Mouse (Mus musculus) c-Kit-positive CD71-positive TER-119-positive erythroid progenitor cells, embryonic 14.5 days (primary cell): ENCODE data around the gene Nrgn.

Source experiments
- DNase-seq: peaks from one replicate; pipeline ENCODE4 v3.0.0-alpha.2; 2013; ENCODE audit warnings: low spot score

Gene Nrgn

DNA sequence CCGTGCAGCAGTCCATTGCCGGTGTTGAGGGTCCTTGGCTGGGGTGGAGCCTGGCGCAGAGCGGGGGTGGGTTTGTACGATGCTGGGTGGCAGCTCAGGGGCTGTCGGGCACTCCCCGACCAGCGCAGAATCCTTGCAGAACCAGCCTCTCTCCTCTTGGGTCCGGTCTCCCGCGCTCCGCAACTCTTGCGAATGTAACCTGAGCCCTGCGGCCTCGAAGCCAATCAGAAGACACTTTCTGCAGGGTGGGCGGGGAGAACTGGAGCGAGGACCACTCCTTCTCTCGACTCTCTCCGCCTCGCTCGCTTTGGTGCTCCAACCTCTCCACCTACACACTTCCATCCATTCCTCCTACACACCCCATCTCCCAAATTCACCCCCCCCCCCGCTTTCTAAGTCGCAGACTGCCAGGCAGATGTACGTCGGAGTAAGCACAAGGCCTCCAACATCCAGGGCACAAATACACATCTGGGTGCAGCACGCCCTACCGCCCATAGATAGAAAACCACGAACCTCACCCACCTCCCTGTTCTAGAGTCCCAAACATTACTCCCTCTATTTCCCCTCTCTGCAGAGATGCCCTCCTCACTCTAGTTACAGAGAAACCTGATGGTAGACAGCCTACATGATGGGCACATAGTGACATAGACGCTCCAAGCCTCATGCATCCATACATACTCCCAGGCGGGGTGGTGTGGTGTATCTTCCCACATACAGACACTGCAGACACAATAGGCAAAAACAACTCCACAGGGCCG, at the start of gene Nrgn:
TSS of gene Nrgn (minus strand) at position 369 of the 758 bp plus-strand sequence.
- peak; percentile 73 for DNase-seq

GRCm38 (mm10) chr9:37600538-37601205, 48.0 kb upstream of the Nrgn start:
- no peak for DNase-seq

- DNase-seq: no peak
These were observed 45.9 kb upstream of the Nrgn start for GRCm38 (mm10) chr9:37598637-37599036.

- DNase-seq: no peak
These were observed 42.9 kb upstream of the Nrgn start for GRCm38 (mm10) chr9:37595570-37595969.

DNA sequence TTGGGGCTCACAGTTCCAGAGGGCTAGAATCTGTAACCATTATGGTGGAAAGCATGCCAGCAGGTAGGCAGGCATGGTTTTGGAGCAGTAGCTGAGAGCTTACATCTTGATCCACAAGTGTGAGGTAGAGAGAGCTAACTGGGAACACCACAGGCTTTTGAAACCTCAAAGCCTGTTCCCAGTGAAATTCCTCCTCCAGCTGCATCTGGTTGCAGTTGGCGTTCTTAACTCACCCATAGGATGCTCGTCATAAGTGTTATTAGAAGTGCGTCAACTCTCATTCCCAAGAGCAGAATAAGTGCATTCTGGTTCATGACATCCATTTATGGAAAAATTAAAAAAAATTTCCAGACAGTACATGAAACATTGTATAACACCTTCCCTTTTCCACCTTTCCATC, 41.0 kb upstream of the Nrgn start:
- DNase-seq: no peak

DNA sequence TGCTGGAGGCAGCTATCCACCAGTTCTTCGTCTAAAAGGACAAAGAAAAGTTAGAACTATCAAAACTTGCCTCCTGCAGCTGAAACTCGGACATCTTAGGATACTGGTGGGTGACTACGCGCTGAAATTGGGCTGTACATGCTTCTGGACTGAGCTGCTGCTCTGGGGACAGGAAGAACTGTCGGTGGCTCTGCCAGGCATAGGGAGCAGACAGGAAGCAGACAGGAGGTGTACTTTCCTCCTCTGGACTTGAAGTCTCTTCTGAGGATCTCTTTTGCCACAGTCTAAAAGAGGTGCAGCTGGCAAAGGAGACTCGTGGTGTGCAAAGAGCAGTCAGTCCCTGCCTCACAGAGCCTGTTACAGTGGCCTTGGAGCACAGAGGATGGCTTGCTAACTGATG, 39.9 kb upstream of the Nrgn start:
- DNase-seq: no peak

DNA sequence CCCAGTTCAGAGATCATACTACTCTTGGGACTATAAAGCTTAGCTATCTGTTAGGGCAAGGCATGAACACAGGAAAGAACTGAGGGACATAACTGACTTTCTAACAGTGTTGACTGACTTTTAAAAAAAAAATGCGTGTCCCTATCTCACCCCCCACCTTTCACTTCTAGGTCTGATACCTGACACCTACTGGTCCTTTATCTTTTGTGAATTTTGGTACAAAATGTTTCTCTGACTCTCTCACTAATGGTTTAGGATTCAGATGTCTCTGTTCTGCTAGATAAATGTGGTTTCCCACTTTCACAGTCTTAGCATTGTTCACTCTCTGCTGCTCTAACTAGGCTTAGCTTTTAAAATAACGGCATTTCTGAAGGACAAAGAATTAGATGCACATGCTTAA, 39.3 kb upstream of the Nrgn start:
- no peak for DNase-seq

DNA sequence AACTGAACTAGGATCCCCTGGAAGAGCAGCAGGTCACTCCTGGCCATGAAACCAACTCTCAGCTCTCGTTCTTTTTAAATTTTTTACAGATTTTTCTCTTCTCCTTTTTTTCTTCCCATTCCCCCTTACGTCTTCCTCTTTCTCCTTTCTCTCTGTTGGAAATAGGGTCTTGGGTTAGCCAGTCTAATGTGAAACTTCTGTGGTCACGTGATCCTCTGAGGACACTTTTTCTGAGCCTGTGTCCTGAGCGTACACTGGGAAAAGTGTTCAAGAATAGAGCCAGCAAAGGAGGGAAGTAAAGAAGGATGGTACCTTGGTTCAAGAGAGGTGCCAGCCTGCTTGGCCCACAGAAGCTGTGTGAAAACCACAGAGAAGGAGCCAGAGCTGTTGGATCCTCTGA, 37.7 kb upstream of the Nrgn start:
- no peak for DNase-seq

DNA sequence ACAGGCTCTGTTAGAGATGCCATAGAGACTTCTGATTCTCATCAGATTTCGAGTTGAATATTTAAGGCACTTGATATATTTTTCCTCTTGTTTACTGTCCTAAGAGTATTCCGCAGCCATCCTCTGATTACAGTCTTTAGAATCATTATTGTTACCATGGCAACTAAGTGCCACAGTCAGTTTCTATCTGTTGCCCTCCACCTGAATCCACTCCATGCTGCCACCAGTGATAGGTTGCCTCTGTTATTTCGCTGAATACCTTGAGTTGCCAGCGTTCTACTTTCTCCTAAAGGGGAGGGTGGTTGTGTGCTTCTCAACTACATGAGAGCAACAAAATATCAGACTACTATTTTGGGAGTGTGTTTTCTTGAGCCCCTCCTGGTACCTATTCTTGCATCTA, 34.0 kb upstream of the Nrgn start:
- no peak for DNase-seq

GRCm38 (mm10) chr9:37583594-37583993, 30.9 kb upstream of the Nrgn start:
- no peak for DNase-seq

DNA sequence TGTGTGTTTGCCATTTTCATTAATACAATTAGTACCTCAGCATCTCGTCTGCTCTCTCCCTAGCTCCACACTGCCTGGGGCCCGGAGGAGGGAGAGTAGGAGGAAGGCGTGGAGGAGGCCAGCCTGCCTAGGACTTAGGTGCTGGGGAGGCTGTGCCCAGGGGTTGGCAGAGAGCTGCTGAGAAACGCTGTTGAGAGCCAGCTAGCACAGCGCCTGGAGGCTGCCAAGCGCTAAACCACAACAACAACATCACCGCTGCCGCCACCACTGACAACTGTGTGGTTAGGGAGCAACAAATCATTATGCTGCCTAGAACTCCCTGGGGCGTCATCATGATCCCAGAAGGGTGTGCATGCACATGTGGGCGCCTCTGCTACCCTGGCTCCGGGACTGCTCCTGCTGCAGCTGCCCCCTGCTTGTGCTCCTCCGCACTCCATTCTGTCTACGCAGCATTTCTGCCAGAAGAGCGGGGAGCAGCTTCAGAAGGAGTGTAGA, 23.8 kb upstream of the Nrgn start:
- DNase-seq: no peak

DNA sequence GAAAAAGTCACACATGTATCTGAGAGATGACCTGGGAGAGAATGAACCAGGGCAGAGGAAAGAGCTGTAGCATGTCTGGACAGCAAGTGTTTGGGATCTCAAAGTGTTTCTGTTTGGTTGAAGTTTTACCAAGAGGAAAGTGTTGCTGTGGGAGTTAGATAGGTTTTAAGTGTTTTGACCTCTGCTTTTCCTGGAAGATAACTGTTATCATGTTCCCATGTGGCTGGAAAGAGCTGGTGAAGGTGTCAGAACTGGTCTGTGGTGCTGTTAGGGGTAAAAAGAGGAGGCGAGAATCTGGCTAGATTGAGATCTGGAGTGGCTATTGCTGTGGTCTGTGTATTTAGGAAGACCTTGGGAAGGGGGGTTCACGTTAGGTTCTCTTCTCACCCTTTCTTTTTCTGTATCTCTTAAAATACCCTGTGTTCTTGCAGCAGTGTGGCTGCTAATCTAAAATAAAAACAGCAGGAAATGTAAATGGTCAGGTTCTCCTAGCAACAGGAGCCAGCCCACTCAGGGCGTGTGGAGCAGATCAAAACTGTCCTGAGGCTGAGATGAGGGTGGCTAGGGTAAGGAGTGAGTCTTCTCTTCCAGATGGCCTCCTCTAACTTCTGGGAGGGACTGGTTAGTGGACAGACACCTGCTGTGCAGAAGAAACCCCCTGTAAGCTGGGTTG, 19.6 kb upstream of the Nrgn start:
- no peak for DNase-seq

GRCm38 (mm10) chr9:37569231-37569835, 16.6 kb upstream of the Nrgn start:
- no peak for DNase-seq

GRCm38 (mm10) chr9:37568605-37569214, 16.0 kb upstream of the Nrgn start:
- DNase-seq: no peak

- no peak for DNase-seq
These were observed 15.3 kb upstream of the Nrgn start for GRCm38 (mm10) chr9:37567892-37568604.

- no peak for DNase-seq
These were observed 14.8 kb upstream of the Nrgn start for GRCm38 (mm10) chr9:37567454-37567853.

- DNase-seq: no peak
These were observed 14.3 kb upstream of the Nrgn start for GRCm38 (mm10) chr9:37567019-37567418.

- no peak for DNase-seq
These were observed 11.1 kb upstream of the Nrgn start for GRCm38 (mm10) chr9:37563805-37564204.

- DNase-seq: no peak
These were observed 7.9 kb upstream of the Nrgn start for GRCm38 (mm10) chr9:37560617-37561016.

DNA sequence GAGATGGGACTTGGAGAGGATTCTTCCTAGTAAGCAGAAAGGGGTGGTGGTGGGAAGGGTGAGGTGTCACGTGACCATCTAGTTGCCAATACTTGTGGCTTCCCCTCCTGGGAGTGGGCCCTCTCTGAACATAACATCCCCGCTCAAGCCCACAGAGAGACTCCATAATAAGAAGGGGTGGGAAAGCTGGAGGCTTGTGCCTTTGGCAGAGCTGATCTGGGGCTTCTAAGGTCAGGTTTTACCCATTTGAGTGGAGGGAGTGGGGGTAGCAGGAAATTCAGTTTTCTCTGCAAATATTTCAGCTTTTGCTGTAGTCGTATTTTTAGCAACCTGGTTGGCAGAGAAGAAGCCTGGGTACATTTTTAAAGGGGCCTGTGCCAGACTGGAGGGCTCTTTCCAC, 3.7 kb upstream of the Nrgn start:
- DNase-seq: no peak
